Mouse (Mus musculus): ENCODE results near the gene Sfswap. TPM values are rescaled to one million over a fixed set of nuclear protein-coding genes. Genes with fewer than 3 reads are reported as not detected.

The Sfswap gene
- total and polyA plus RNA-seq, 3 experiments = 38.5 to 74.7 TPM; not detected in 1

DNA sequence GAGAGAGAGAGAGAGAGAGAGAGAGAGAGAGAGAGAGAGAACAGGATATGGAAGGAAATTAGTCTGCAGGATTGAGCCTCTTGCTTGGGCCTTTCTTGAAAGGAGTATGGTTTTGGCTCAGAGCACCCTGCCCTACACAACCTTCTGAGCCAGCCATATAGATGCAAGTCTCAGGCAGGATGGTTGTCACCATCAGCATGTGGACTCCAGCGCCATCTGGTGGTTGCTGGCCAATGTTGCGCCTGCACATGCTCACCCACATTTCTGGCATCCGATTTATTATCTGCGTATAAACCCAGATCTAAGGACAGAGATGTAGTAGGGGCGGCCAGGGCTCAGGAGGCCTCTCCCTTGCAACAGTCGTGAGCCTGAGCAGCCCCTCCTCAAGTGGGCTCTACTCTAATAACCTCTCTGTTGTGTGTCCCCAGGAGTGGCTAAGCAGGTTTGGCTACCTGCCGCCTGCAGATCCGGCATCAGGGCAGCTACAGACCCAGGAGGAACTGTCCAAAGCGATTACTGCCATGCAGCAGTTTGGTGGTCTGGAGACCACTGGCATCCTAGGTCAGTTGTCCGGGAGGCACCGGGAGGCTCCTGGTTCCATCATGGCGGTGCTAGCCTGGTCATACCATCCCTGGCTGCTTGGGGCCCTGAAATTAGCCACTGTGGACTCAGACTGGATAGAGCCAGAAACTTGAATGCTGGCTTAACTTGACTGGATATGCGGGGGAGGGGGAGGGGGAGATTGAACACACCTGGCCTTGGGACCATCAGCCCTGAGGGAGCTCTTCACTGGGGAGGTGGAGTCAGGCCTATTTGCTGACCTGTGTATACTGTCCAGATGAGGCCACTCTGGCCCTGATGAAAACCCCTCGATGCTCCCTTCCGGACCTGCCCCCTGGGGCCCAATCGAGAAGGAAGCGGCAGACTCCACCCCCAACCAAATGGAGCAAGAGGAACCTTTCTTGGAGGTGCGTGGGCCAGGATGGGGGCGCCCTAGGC, 93.4 kb downstream of the Sfswap start:
- TF ChIP-seq RAD21 (IDR thresholded peaks at IDR 0.05; ENCODE audit: low read depth, low read length) (peak; percentile 95), SMC3 (IDR thresholded peaks at IDR 0.05; ENCODE audit: low read depth, low read length) (peak; percentile 98), CHD2 (IDR thresholded peaks at IDR 0.05; ENCODE audit: low read length) (no peak), E2F4 (IDR thresholded peaks at IDR 0.05; ENCODE audit: borderline replicate concordance, low read depth, low read length) (no peak), MAZ (IDR thresholded peaks at IDR 0.05; ENCODE audit: low read depth, low read length) (no peak), JUND (IDR thresholded peaks at IDR 0.05; ENCODE audit: low read depth, low read length) (no peak), UBTF (IDR thresholded peaks at IDR 0.05; ENCODE audit: borderline replicate concordance, insufficient read depth, low read depth, low read length) (no peak), MYC (IDR thresholded peaks at IDR 0.05; ENCODE audit: low read depth, low read length) (peak; percentile 86), POLR2AphosphoS2 (IDR thresholded peaks at IDR 0.05; ENCODE audit: low read length) (no peak), MEF2A (IDR thresholded peaks at IDR 0.05; ENCODE audit: extremely low read depth, insufficient replicate concordance, low read depth, low read length, poor library complexity, severe bottlenecking) (no peak), RCOR1 (IDR thresholded peaks at IDR 0.05; ENCODE audit: low read depth, low read length) (no peak), MAX (IDR thresholded peaks at IDR 0.05; ENCODE audit: low read length) (peak; percentile 68), USF1 (IDR thresholded peaks at IDR 0.05; ENCODE audit: low read depth, low read length) (no peak), CTCF (IDR thresholded peaks at IDR 0.05 in 2 of 3, conservative IDR thresholded peaks at IDR 0.05 in 1 of 3; ENCODE audit: control insufficient read depth in 1 of 3, insufficient read depth in 1 of 3, low read depth in 2 of 3, low read length in 3 of 3, poor library complexity in 1 of 3, severe bottlenecking in 1 of 3) (peak; percentile 98), ZC3H11A (IDR thresholded peaks at IDR 0.05; ENCODE audit: low read depth, low read length) (peak; percentile 95), ETS1 (IDR thresholded peaks at IDR 0.05; ENCODE audit: low read depth, low read length) (no peak), NRF1 (IDR thresholded peaks at IDR 0.05; ENCODE audit: insufficient read depth, low read depth, low read length, poor library complexity, severe bottlenecking) (peak; percentile 54)
- Histone ChIP-seq H3K79me2 (ENCODE audit: control insufficient read depth, insufficient read depth, low read length, poor library complexity) (no peaks in the 10 kb centered on the region), H3K9ac (ENCODE audit: control insufficient read depth, low read depth, low read length, poor library complexity, severe bottlenecking) (no peak overlapping the region), H3K36me3 (ENCODE audit: control insufficient read depth in 1 of 2, insufficient read depth in 2 of 2, low read length in 2 of 2) (no peaks in the 10 kb centered on the region), H3K4me3 (ENCODE audit: control insufficient read depth in 1 of 2, insufficient read depth in 1 of 2, low read depth in 2 of 2, low read length in 2 of 2) (no peak overlapping the region), H3K9me3 (replicated peaks; ENCODE audit: insufficient read depth, low read length) (no peaks in the 10 kb centered on the region), H3K27ac (ENCODE audit: control insufficient read depth, low read depth, low read length) (no peak overlapping the region), H3K27me3 (ENCODE audit: control insufficient read depth in 1 of 2, insufficient read depth in 2 of 2, low read length in 2 of 2) (no peaks in the 10 kb centered on the region), H3K4me1 (ENCODE audit: control insufficient read depth in 1 of 2, insufficient read depth in 2 of 2, low read length in 2 of 2) (no peaks in the 10 kb centered on the region)
- peak; percentile 86 for DNase-seq (ENCODE audit: low read depth, low spot score)

DNA sequence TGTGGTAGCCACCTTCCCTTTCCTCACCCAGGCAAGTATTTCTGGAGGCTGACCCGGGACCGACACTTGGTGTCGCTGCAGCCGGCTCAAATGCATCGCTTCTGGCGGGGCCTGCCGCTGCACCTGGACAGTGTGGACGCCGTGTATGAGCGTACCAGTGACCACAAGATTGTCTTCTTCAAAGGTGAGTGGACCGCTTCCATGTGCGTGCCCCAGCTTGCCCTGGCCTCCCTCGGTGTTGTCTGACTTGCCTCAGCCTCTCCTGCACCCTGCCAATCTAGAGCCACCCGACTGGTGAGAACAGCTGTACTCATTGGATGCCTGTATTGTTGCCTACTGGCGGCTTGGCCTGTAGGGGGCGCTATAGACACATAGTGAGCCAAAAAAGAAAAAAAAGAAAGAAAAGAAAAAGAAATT, 101.1 kb downstream of the Sfswap start:
- Histone ChIP-seq H3K9ac (ENCODE audit: control insufficient read depth, low read depth, low read length, poor library complexity, severe bottlenecking) (no peak overlapping the region), H3K27ac (ENCODE audit: control insufficient read depth, low read depth, low read length) (no peak overlapping the region)

More for the DNA sequence above, 101.1 kb downstream of the Sfswap start:
- Histone ChIP-seq H3K36me3 (ENCODE audit: control insufficient read depth in 1 of 2, insufficient read depth in 2 of 2, low read length in 2 of 2) (no peaks in the 10 kb centered on the region), H3K4me3 (ENCODE audit: control insufficient read depth in 1 of 2, insufficient read depth in 1 of 2, low read depth in 2 of 2, low read length in 2 of 2) (no peak overlapping the region), H3K9me3 (replicated peaks; ENCODE audit: insufficient read depth, low read length) (no peaks in the 10 kb centered on the region), H3K79me2 (ENCODE audit: control insufficient read depth, insufficient read depth, low read length, poor library complexity) (no peaks in the 10 kb centered on the region), H3K27me3 (ENCODE audit: control insufficient read depth in 1 of 2, insufficient read depth in 2 of 2, low read length in 2 of 2) (no peaks in the 10 kb centered on the region), H3K4me1 (ENCODE audit: control insufficient read depth in 1 of 2, insufficient read depth in 2 of 2, low read length in 2 of 2) (no peaks in the 10 kb centered on the region)
- DNase-seq (ENCODE audit: low read depth, low spot score) = peak; percentile 20
- TF ChIP-seq E2F4 (IDR thresholded peaks at IDR 0.05; ENCODE audit: borderline replicate concordance, low read depth, low read length) (no peak), MXI1 (IDR thresholded peaks at IDR 0.05; ENCODE audit: low read depth, low read length) (no peak), SMC3 (IDR thresholded peaks at IDR 0.05; ENCODE audit: low read depth, low read length) (peak; percentile 25; the same call in 1 of the 2 replicates), CTCF (IDR thresholded peaks at IDR 0.05 in 2 of 3, conservative IDR thresholded peaks at IDR 0.05 in 1 of 3; ENCODE audit: control insufficient read depth in 1 of 3, insufficient read depth in 1 of 3, low read depth in 2 of 3, low read length in 3 of 3, poor library complexity in 1 of 3, severe bottlenecking in 1 of 3) (peak; percentile 52 to 65 (median 58)), ZNF384 (IDR thresholded peaks at IDR 0.05; ENCODE audit: low read depth, low read length) (peak; percentile 77), RAD21 (IDR thresholded peaks at IDR 0.05; ENCODE audit: low read depth, low read length) (peak; percentile 35)
